Mouse (Mus musculus) hindbrain, embryonic 13.5 days (tissue): ENCODE measurements around the gene Cxcl17. TPM values are rescaled to one million over a fixed set of nuclear protein-coding genes. Genes with fewer than 3 reads are reported as not detected.

Experiments used
- ATAC-seq: fragments of 200-750 bp; cut with Nextera tagmentation; 2 replicates; pipeline ENCODE4 v1.8.0; 2017; ENCODE audit warnings: moderate TSS enrichment; ENCODE audit not compliant: low FRiP score
- H3K27ac ChIP-seq: fragments of 300-500 bp; sonication (generic); 2 replicates; pipeline ENCODE4 v1.5.1; 2015; ENCODE audit warnings: inconsistent platforms, mild to moderate bottlenecking, moderate library complexity
- H3K27me3 ChIP-seq: fragments of 300-500 bp; sonication (generic); 2 replicates; pipeline ENCODE4 v1.6.1; 2015; ENCODE audit warnings: mild to moderate bottlenecking, inconsistent platforms
- H3K36me3 ChIP-seq: fragments of 300-500 bp; sonication (generic); 2 replicates; pipeline ENCODE4 v1.6.1; 2015; ENCODE audit warnings: mild to moderate bottlenecking, inconsistent platforms
- H3K4me1 ChIP-seq: fragments of 300-500 bp; sonication (generic); replicated peaks from 2 replicates; pipeline ENCODE4 v1.6.1; 2015; ENCODE audit warnings: inconsistent platforms
- H3K4me2 ChIP-seq: fragments of 300-500 bp; sonication (generic); 2 replicates; pipeline ENCODE4 v1.6.1; 2015; ENCODE audit warnings: inconsistent platforms, mild to moderate bottlenecking, moderate library complexity
- H3K4me3 ChIP-seq: fragments of 300-500 bp; sonication (generic); 2 replicates; pipeline ENCODE4 v1.5.1; 2015; ENCODE audit warnings: mild to moderate bottlenecking, inconsistent platforms
- H3K9ac ChIP-seq: fragments of 300-500 bp; sonication (generic); 2 replicates; pipeline ENCODE4 v1.6.1; 2015; ENCODE audit warnings: mild to moderate bottlenecking, inconsistent platforms
- H3K9me3 ChIP-seq: fragments of 300-500 bp; sonication (generic); 2 replicates; pipeline ENCODE4 v1.6.1; 2016; ENCODE audit warnings: inconsistent platforms
- WGBS: fragments of 180-500 bp; shearing (Covaris S2); methylation state at CpG from one replicate; pipeline ENCODE4 v1.1.7; 2015; 5-methylcytosine and 5-hydroxymethylcytosine counted together
- polyA plus RNA-seq: library from polyadenylated mRNA; unstranded; fragments of >200 nt; fragmentation: Nextera tagmentation; extraction: Ambion mirVana; gene quantifications from 2 replicates; pipeline ENCODE4 v1.2.1, GENCODE M21; 2015

Gene Cxcl17
- polyA plus RNA-seq, 1 experiment from 2014 or later = 0.23 TPM

- 6% methylated on average over 52 of the region's 52 CpGs for WGBS
- peak overlapping the region; percentile 81 for H3K4me2 ChIP-seq
- no peaks in the 10 kb centered on the region for H3K9me3 ChIP-seq
- peak overlapping the region; percentile 58 for H3K4me3 ChIP-seq
- peaks cover 35% of the 10 kb centered on the region for H3K4me1 ChIP-seq
- H3K27ac ChIP-seq = peak overlapping the region; percentile 81
- peak; percentile 97 for ATAC-seq
- H3K36me3 ChIP-seq = no peaks in the 10 kb centered on the region
- H3K27me3 ChIP-seq = no peaks in the 10 kb centered on the region
- peak overlapping the region; percentile 82 for H3K9ac ChIP-seq
These were observed 16.8 kb downstream of the Cxcl17 start for GRCm38 (mm10) chr7:25395558-25396521.

- 1% methylated on average over 22 of the region's 22 CpGs for WGBS
These were observed 17.5 kb downstream of the Cxcl17 start for GRCm38 (mm10) chr7:25395186-25395557.

GRCm38 (mm10) chr7:25394754-25395153, 17.9 kb downstream of the Cxcl17 start:
- peak overlapping the region; percentile 82 for H3K9ac ChIP-seq
- H3K27ac ChIP-seq = peak overlapping the region; percentile 81
- 16% methylated on average over 7 of the region's 7 CpGs for WGBS
- H3K4me3 ChIP-seq = peak overlapping the region; percentile 58
- H3K4me2 ChIP-seq = peak overlapping the region; percentile 81
- no peaks in the 10 kb centered on the region for H3K36me3 ChIP-seq
- H3K4me1 ChIP-seq = peaks cover 46% of the 10 kb centered on the region
- H3K9me3 ChIP-seq = no peaks in the 10 kb centered on the region
- no peaks in the 10 kb centered on the region for H3K27me3 ChIP-seq
- no peak for ATAC-seq

More at GRCm38 (mm10) chr7:25395186-25395557, 17.5 kb downstream of the Cxcl17 start:
- H3K9ac ChIP-seq = peak overlapping the region; percentile 82
- peak; percentile 76 for ATAC-seq
- H3K4me2 ChIP-seq = peak overlapping the region; percentile 81
- no peaks in the 10 kb centered on the region for H3K27me3 ChIP-seq
- no peaks in the 10 kb centered on the region for H3K9me3 ChIP-seq
- H3K4me1 ChIP-seq = peaks cover 42% of the 10 kb centered on the region
- peak overlapping the region; percentile 81 for H3K27ac ChIP-seq
- H3K36me3 ChIP-seq = no peaks in the 10 kb centered on the region
- H3K4me3 ChIP-seq = peak overlapping the region; percentile 58

- WGBS = 74% methylated on average over 8 of the region's 8 CpGs
These were observed 19.1 kb downstream of the Cxcl17 start for GRCm38 (mm10) chr7:25393451-25394210.

GRCm38 (mm10) chr7:25392851-25393250, 19.8 kb downstream of the Cxcl17 start:
- no peak overlapping the region for H3K27ac ChIP-seq
- H3K36me3 ChIP-seq = peaks cover 13% of the 10 kb centered on the region
- H3K27me3 ChIP-seq = no peaks in the 10 kb centered on the region
- H3K4me2 ChIP-seq = peak overlapping the region; percentile 81; the same call in 1 of the 2 replicates
- H3K9me3 ChIP-seq = no peaks in the 10 kb centered on the region
- ATAC-seq = no peak
- peaks cover 49% of the 10 kb centered on the region for H3K4me1 ChIP-seq
- WGBS = 42% methylated on average over 7 of the region's 7 CpGs
- H3K9ac ChIP-seq = 0 out of 2 replicates have a peak overlapping the region, but pooled peaks have one; percentile 43
- 0 out of 2 replicates have a peak overlapping the region, but pooled peaks have one; percentile 58 for H3K4me3 ChIP-seq

More at GRCm38 (mm10) chr7:25393451-25394210, 19.1 kb downstream of the Cxcl17 start:
- H3K27me3 ChIP-seq = no peaks in the 10 kb centered on the region
- no peak for ATAC-seq
- H3K9ac ChIP-seq = peak overlapping the region; percentile 55
- H3K4me3 ChIP-seq = peak overlapping the region; percentile 58
- no peak overlapping the region for H3K27ac ChIP-seq
- H3K4me1 ChIP-seq = peaks cover 49% of the 10 kb centered on the region
- H3K4me2 ChIP-seq = peak overlapping the region; percentile 81
- H3K9me3 ChIP-seq = no peaks in the 10 kb centered on the region
- H3K36me3 ChIP-seq = peaks cover 5% of the 10 kb centered on the region; the same call in 1 of the 2 replicates

- Histone ChIP-seq H3K9ac (no peak overlapping the region), H3K9me3 (no peaks in the 10 kb centered on the region), H3K27me3 (no peaks in the 10 kb centered on the region), H3K27ac (no peak overlapping the region), H3K4me3 (no peak overlapping the region), H3K4me2 (no peak overlapping the region), H3K36me3 (peaks cover 22% of the 10 kb centered on the region), H3K4me1 (peaks cover 49% of the 10 kb centered on the region)
- ATAC-seq = no peak
- WGBS = 74% methylated on average over 2 of the region's 2 CpGs
These were observed 20.7 kb downstream of the Cxcl17 start for GRCm38 (mm10) chr7:25391856-25392453.

GRCm38 (mm10) chr7:25390986-25391385, 21.7 kb downstream of the Cxcl17 start:
- Histone ChIP-seq H3K27ac (no peak overlapping the region), H3K9ac (no peak overlapping the region; the same call in 1 of the 2 replicates), H3K4me2 (no peak overlapping the region), H3K9me3 (no peaks in the 10 kb centered on the region), H3K27me3 (no peaks in the 10 kb centered on the region), H3K4me3 (no peak overlapping the region), H3K4me1 (peaks cover 51% of the 10 kb centered on the region), H3K36me3 (peaks cover 32% of the 10 kb centered on the region)
- WGBS = 43% methylated on average over 2 of the region's 2 CpGs
- ATAC-seq = no peak

- Histone ChIP-seq H3K9me3 (no peaks in the 10 kb centered on the region), H3K4me1 (peaks cover 55% of the 10 kb centered on the region), H3K4me3 (no peak overlapping the region), H3K36me3 (peaks cover 40% of the 10 kb centered on the region), H3K27me3 (no peaks in the 10 kb centered on the region), H3K9ac (peak overlapping the region; percentile 51), H3K4me2 (no peak overlapping the region), H3K27ac (0 out of 2 replicates have a peak overlapping the region, but pooled peaks have one; percentile 13)
- 49% methylated on average over 8 of the region's 8 CpGs for WGBS
- no peak for ATAC-seq
These were observed 22.5 kb downstream of the Cxcl17 start for GRCm38 (mm10) chr7:25390054-25390770.

GRCm38 (mm10) chr7:25388916-25389315, 23.8 kb downstream of the Cxcl17 start:
- H3K4me1 ChIP-seq = peaks cover 45% of the 10 kb centered on the region
- no peaks in the 10 kb centered on the region for H3K9me3 ChIP-seq
- H3K36me3 ChIP-seq = peaks cover 53% of the 10 kb centered on the region
- H3K27ac ChIP-seq = no peak overlapping the region
- H3K4me3 ChIP-seq = no peak overlapping the region
- no peak overlapping the region; the same call in 1 of the 2 replicates for H3K9ac ChIP-seq
- no peaks in the 10 kb centered on the region for H3K27me3 ChIP-seq
- no peak overlapping the region for H3K4me2 ChIP-seq
- 89% methylated on average over 7 of the region's 7 CpGs for WGBS
- ATAC-seq = no peak

GRCm38 (mm10) chr7:25387811-25388440, 24.8 kb downstream of the Cxcl17 start:
- WGBS = 91% methylated on average over 18 of the region's 18 CpGs

More at GRCm38 (mm10) chr7:25387811-25388440, 24.8 kb downstream of the Cxcl17 start:
- Histone ChIP-seq H3K9ac (no peak overlapping the region), H3K27ac (no peak overlapping the region), H3K4me2 (no peak overlapping the region), H3K9me3 (no peaks in the 10 kb centered on the region), H3K27me3 (no peaks in the 10 kb centered on the region), H3K36me3 (peaks cover 62% of the 10 kb centered on the region), H3K4me1 (peaks cover 35% of the 10 kb centered on the region), H3K4me3 (no peak overlapping the region)
- ATAC-seq = no peak
